Comparison of ENCODE assay signal across 7 mouse cellular contexts in genomic region chr8:122347811-122348552, GRCm38 (mm10). TPM values are rescaled to one million over a fixed set of nuclear protein-coding genes. Genes with fewer than 3 reads are reported as not detected.
DNase-seq lines count a peak whose midpoint lies in the region; ATAC-seq and TF ChIP-seq lines count a peak whose summit lies in the region.

No protein-coding gene starts in this region.

- H3K4me1 ChIP-seq in liver, adult 2 months (ENCODE audit: control insufficient read depth, insufficient read depth, low read length) = no peaks in the 10 kb centered on the region
- H3K4me1 ChIP-seq in heart, embryonic 15.5 days (replicated peaks) = peaks cover 52% of the 10 kb centered on the region

- H3K9me3 ChIP-seq in heart, embryonic 15.5 days (replicated peaks) = no peaks in the 10 kb centered on the region

- H3K27me3 ChIP-seq in liver, adult 2 months (ENCODE audit: control insufficient read depth, insufficient read depth, low read length) = peaks cover 3% of the 10 kb centered on the region; the same call in 1 of the 2 replicates
- peaks cover 8% of the 10 kb centered on the region; the same call in 1 of the 2 replicates for H3K27me3 ChIP-seq in heart, embryonic 15.5 days

- 42% methylated on average over 5 of the region's 5 CpGs for WGBS in liver, adult 2 months
- WGBS in heart, embryonic 15.5 days = 43% methylated on average over 5 of the region's 5 CpGs

- DNase-seq in liver, adult 2 months (ENCODE audit: extremely low read depth, low read depth, low spot score) = peak; percentile 46
- no peak for DNase-seq in liver
- DNase-seq in right cerebral cortex, postnatal 10 days (ENCODE audit: low spot score in 2 of 2) = peak; percentile 78 to 84
- DNase-seq in testis, postnatal 14 days (ENCODE audit: low spot score) = no peak
- no peak for DNase-seq in yolk sac, embryonic 10.5 days (ENCODE audit: low spot score)

- TF ChIP-seq POLR2A in liver, adult 2 months (IDR thresholded peaks at IDR 0.05; ENCODE audit: extremely low read depth, insufficient read depth, low read length) = no peak

- no peak for TF ChIP-seq CTCF in liver, adult 2 months (IDR thresholded peaks at IDR 0.05; ENCODE audit: low read depth, low read length)

- H3K4me2 ChIP-seq in heart, embryonic 15.5 days = no peak overlapping the region

- ATAC-seq in cerebellum, adult (ENCODE audit: insufficient number of reproducible peaks, low FRiP score, low TSS enrichment) = peak; percentile 74
- peak; percentile 36; the same call in 1 of the 2 replicates for ATAC-seq in heart, embryonic 15.5 days (replicated peaks; ENCODE audit: insufficient number of reproducible peaks, insufficient read depth, low FRiP score, low read depth)

- no peaks in the 10 kb centered on the region for H3K36me3 ChIP-seq in liver, adult 2 months (ENCODE audit: control insufficient read depth, insufficient read depth, low read length)
- no peaks in the 10 kb centered on the region for H3K36me3 ChIP-seq in heart, embryonic 15.5 days

- no peak overlapping the region for H3K9ac ChIP-seq in liver, adult 2 months (ENCODE audit: low read depth, low read length)
- H3K9ac ChIP-seq in heart, embryonic 15.5 days = no peak overlapping the region

- no peak overlapping the region for H3K4me3 ChIP-seq in liver, adult 2 months (ENCODE audit: insufficient read depth, low read depth, low read length)
- no peak overlapping the region for H3K4me3 ChIP-seq in heart, embryonic 15.5 days

- H3K27ac ChIP-seq in liver, adult 2 months (replicated peaks; ENCODE audit: insufficient read depth, low read depth, low read length) = no peak overlapping the region
- 0 out of 2 replicates have a peak overlapping the region, but pooled peaks have one; percentile 42 for H3K27ac ChIP-seq in heart, embryonic 15.5 days

- no peaks in the 10 kb centered on the region for H3K79me2 ChIP-seq in liver, adult 2 months (ENCODE audit: control insufficient read depth, insufficient read depth, low read length)

RNA-seq across cellular contexts. Expression of gene Trhr2, which starts 12.6 kb away (rescaled TPM):
- not detected in 2 replicates for total RNA-seq in liver, adult 2 months (2014; rRNA removed)
- not detected in 2 replicates for polyA plus RNA-seq in liver, adult 2 months (2012; rRNA removed)
- polyA plus RNA-seq in heart, embryonic 15.5 days (2015; fragmentation: Nextera tagmentation; extraction: Ambion mirVana) = not detected in 2 replicates

RNA-seq across cellular contexts. Expression of gene Zc3h18, which starts 28.4 kb away (rescaled TPM):
- 10.9 and 14.0 TPM in 2 replicates for total RNA-seq in liver, adult 2 months (2014; rRNA removed)
- 18.3 and 22.3 TPM in 2 replicates for polyA plus RNA-seq in liver, adult 2 months (2012; rRNA removed)
- 26.1 and 31.0 TPM in 2 replicates for polyA plus RNA-seq in heart, embryonic 15.5 days (2015; fragmentation: Nextera tagmentation; extraction: Ambion mirVana)

Comparison
In these comparisons a context has a peak if more than half of its experiments do, and no peak if none do; other contexts are left out.
1. DNase-seq: peak in liver, adult 2 months (single experiment) and right cerebral cortex, postnatal 10 days (2 of 2); none in liver (single experiment), testis, postnatal 14 days (single experiment) and yolk sac, embryonic 10.5 days (single experiment).